Mouse (Mus musculus) forebrain, embryonic 15.5 days (tissue): Measurements from ENCODE around the gene Gm45711. TPM values are rescaled to one million over a fixed set of nuclear protein-coding genes. Genes with fewer than 3 reads are reported as not detected.

Source experiments
- polyA plus RNA-seq: library from polyadenylated mRNA; unstranded; fragments of >200 nt; fragmentation: Nextera tagmentation; extraction: Ambion mirVana; gene quantifications from 2 replicates; pipeline ENCODE4 v1.2.1, GENCODE M21; 2015

Gene Gm45711
- polyA plus RNA-seq, 1 experiment from 2014 or later, result not detected

Other genes starting within 250 kb of the Gm45711 start
- gene Cdh5, start 208.5 kb downstream of the Gm45711 start, polyA plus RNA-seq, result 9.0 and 9.3 TPM in 2 replicates
- 2.1 and 2.2 TPM in 2 replicates for gene Bean1, start 139.6 kb downstream of the Gm45711 start, polyA plus RNA-seq
- 46.8 and 50.8 TPM in 2 replicates for gene Tk2, start 61.5 kb downstream of the Gm45711 start, polyA plus RNA-seq
- 31.9 and 37.6 TPM in 2 replicates for gene Cklf, start 59.2 kb downstream of the Gm45711 start, polyA plus RNA-seq
- not detected in 2 replicates for gene Cmtm2a, start 16.9 kb downstream of the Gm45711 start, polyA plus RNA-seq
- gene Cmtm1, start 64 bp upstream of the Gm45711 start, polyA plus RNA-seq, result not detected in 2 replicates
- not detected in 2 replicates for gene Gm11020, start 11.5 kb upstream of the Gm45711 start, polyA plus RNA-seq
- not detected in 2 replicates for gene Cmtm2b, start 12.1 kb upstream of the Gm45711 start, polyA plus RNA-seq
- gene Cmtm3, start 29.3 kb upstream of the Gm45711 start, polyA plus RNA-seq, result 32.7 and 34.3 TPM in 2 replicates
- gene Cmtm4, start 85.7 kb upstream of the Gm45711 start, polyA plus RNA-seq, result 2.6 and 2.9 TPM in 2 replicates
- gene Dync1li2, start 133.0 kb upstream of the Gm45711 start, polyA plus RNA-seq, result 124 and 128 TPM in 2 replicates
- 0.17 and 0.19 TPM in 2 replicates for gene Terb1, start 199.8 kb upstream of the Gm45711 start, polyA plus RNA-seq
- gene Nae1, start 224.6 kb upstream of the Gm45711 start, polyA plus RNA-seq, result 116 and 124 TPM in 2 replicates
- gene Car7, start 224.6 kb upstream of the Gm45711 start, polyA plus RNA-seq, result 1.7 and 2.0 TPM in 2 replicates